Mouse (Mus musculus): ENCODE data around the gene Zfp280d. TPM values are rescaled to one million over a fixed set of nuclear protein-coding genes. Genes with fewer than 3 reads are reported as not detected.
A peak's percentile ranks its signal among the peaks of the same experiment; 100 is the strongest.

Zfp280d gene
- polyA plus RNA-seq, 1 experiment from 2014 or later = 53.3 TPM

- DNase-seq (no peak), ATAC-seq (ENCODE audit: low FRiP score, low TSS enrichment) (no peak)
- H3K4me2 ChIP-seq (ENCODE audit: low read length) = no peak overlapping the region
- no peaks in the 10 kb centered on the region for H3K36me3 ChIP-seq (ENCODE audit: control insufficient read depth, insufficient read depth, low read length)
- H3K27me3 ChIP-seq (ENCODE audit: control insufficient read depth, insufficient read depth, low read length) = no peaks in the 10 kb centered on the region
- H3K9me3 ChIP-seq (ENCODE audit: control insufficient read depth, low read length) = no peaks in the 10 kb centered on the region
- H3K9ac ChIP-seq (replicated peaks; ENCODE audit: low read length) = no peak overlapping the region
- no peaks in the 10 kb centered on the region for H3K4me1 ChIP-seq (ENCODE audit: control insufficient read depth, insufficient read depth, low read length)
- H3K27ac ChIP-seq (replicated peaks; ENCODE audit: low read depth, low read length) = no peak overlapping the region
- H3K4me3 ChIP-seq (replicated peaks; ENCODE audit: low read depth, low read length) = no peak overlapping the region
- WGBS = 48% methylated on average over 6 of the region's 6 CpGs
Observed at GRCm38 (mm10) chr9:72403421-72403820, 128.8 kb downstream of the Zfp280d start.

GRCm38 (mm10) chr9:72404446-72404845 lies 129.8 kb downstream of the Zfp280d start:
- peaks cover 3% of the 10 kb centered on the region; the same call in 1 of the 2 replicates for H3K4me1 ChIP-seq (ENCODE audit: control insufficient read depth, insufficient read depth, low read length)
- H3K27ac ChIP-seq (replicated peaks; ENCODE audit: low read depth, low read length) = no peak overlapping the region
- ATAC-seq (ENCODE audit: low FRiP score, low TSS enrichment) = no peak
- WGBS = 89% methylated on average over 8 of the region's 8 CpGs
- no peaks in the 10 kb centered on the region for H3K36me3 ChIP-seq (ENCODE audit: control insufficient read depth, insufficient read depth, low read length)
- no peaks in the 10 kb centered on the region for H3K9me3 ChIP-seq (ENCODE audit: control insufficient read depth, low read length)
- no peak overlapping the region for H3K4me3 ChIP-seq (replicated peaks; ENCODE audit: low read depth, low read length)
- no peaks in the 10 kb centered on the region for H3K27me3 ChIP-seq (ENCODE audit: control insufficient read depth, insufficient read depth, low read length)
- no peak overlapping the region for H3K9ac ChIP-seq (replicated peaks; ENCODE audit: low read length)
- no peak overlapping the region for H3K4me2 ChIP-seq (ENCODE audit: low read length)
- DNase-seq = no peak

GRCm38 (mm10) chr9:72404934-72405333 lies 130.3 kb downstream of the Zfp280d start:
- Histone ChIP-seq H3K27ac (replicated peaks; ENCODE audit: low read depth, low read length) (no peak overlapping the region), H3K27me3 (ENCODE audit: control insufficient read depth, insufficient read depth, low read length) (no peaks in the 10 kb centered on the region), H3K9me3 (ENCODE audit: control insufficient read depth, low read length) (no peaks in the 10 kb centered on the region), H3K4me3 (replicated peaks; ENCODE audit: low read depth, low read length) (no peak overlapping the region), H3K4me1 (ENCODE audit: control insufficient read depth, insufficient read depth, low read length) (peaks cover 6% of the 10 kb centered on the region; the same call in 1 of the 2 replicates), H3K36me3 (ENCODE audit: control insufficient read depth, insufficient read depth, low read length) (no peaks in the 10 kb centered on the region), H3K4me2 (ENCODE audit: low read length) (no peak overlapping the region), H3K9ac (replicated peaks; ENCODE audit: low read length) (no peak overlapping the region)
- ATAC-seq (ENCODE audit: low FRiP score, low TSS enrichment) (no peak), DNase-seq (no peak)
- WGBS = 80% methylated on average over 3 of the region's 3 CpGs

- H3K27ac ChIP-seq (replicated peaks; ENCODE audit: low read depth, low read length) = no peak overlapping the region
- 90% methylated on average over 9 of the region's 9 CpGs for WGBS
- no peaks in the 10 kb centered on the region for H3K9me3 ChIP-seq (ENCODE audit: control insufficient read depth, low read length)
- H3K4me2 ChIP-seq (ENCODE audit: low read length) = no peak overlapping the region
- peaks cover 6% of the 10 kb centered on the region; the same call in 1 of the 2 replicates for H3K4me1 ChIP-seq (ENCODE audit: control insufficient read depth, insufficient read depth, low read length)
- no peak for ATAC-seq (ENCODE audit: low FRiP score, low TSS enrichment)
- DNase-seq = no peak
- H3K27me3 ChIP-seq (ENCODE audit: control insufficient read depth, insufficient read depth, low read length) = no peaks in the 10 kb centered on the region
- no peak overlapping the region for H3K4me3 ChIP-seq (replicated peaks; ENCODE audit: low read depth, low read length)
- no peaks in the 10 kb centered on the region for H3K36me3 ChIP-seq (ENCODE audit: control insufficient read depth, insufficient read depth, low read length)
- no peak overlapping the region for H3K9ac ChIP-seq (replicated peaks; ENCODE audit: low read length)
Observed at GRCm38 (mm10) chr9:72405882-72406638, 131.4 kb downstream of the Zfp280d start.

- Histone ChIP-seq H3K4me3 (replicated peaks; ENCODE audit: low read depth, low read length) (peak overlapping the region; percentile 14; the same call in 1 of the 2 replicates), H3K27me3 (ENCODE audit: control insufficient read depth, insufficient read depth, low read length) (no peaks in the 10 kb centered on the region), H3K4me1 (ENCODE audit: control insufficient read depth, insufficient read depth, low read length) (peaks cover 6% of the 10 kb centered on the region; the same call in 1 of the 2 replicates), H3K9me3 (ENCODE audit: control insufficient read depth, low read length) (no peaks in the 10 kb centered on the region), H3K9ac (replicated peaks; ENCODE audit: low read length) (peak overlapping the region; percentile 42), H3K36me3 (ENCODE audit: control insufficient read depth, insufficient read depth, low read length) (no peaks in the 10 kb centered on the region), H3K4me2 (ENCODE audit: low read length) (peak overlapping the region; percentile 46), H3K27ac (replicated peaks; ENCODE audit: low read depth, low read length) (peak overlapping the region; percentile 42; the same call in 1 of the 2 replicates)
- DNase-seq = peak; percentile 94
- peak; percentile 60; the same call in 1 of the 2 replicates for ATAC-seq (ENCODE audit: low FRiP score, low TSS enrichment)
- 12% methylated on average over 12 of the region's 12 CpGs for WGBS
Observed at GRCm38 (mm10) chr9:72408131-72408586, 133.5 kb downstream of the Zfp280d start.

- Histone ChIP-seq H3K4me2 (ENCODE audit: low read length) (peak overlapping the region; percentile 22), H3K4me1 (ENCODE audit: control insufficient read depth, insufficient read depth, low read length) (peaks cover 6% of the 10 kb centered on the region; the same call in 1 of the 2 replicates), H3K4me3 (replicated peaks; ENCODE audit: low read depth, low read length) (no peak overlapping the region), H3K36me3 (ENCODE audit: control insufficient read depth, insufficient read depth, low read length) (no peaks in the 10 kb centered on the region), H3K9me3 (ENCODE audit: control insufficient read depth, low read length) (no peaks in the 10 kb centered on the region), H3K27me3 (ENCODE audit: control insufficient read depth, insufficient read depth, low read length) (no peaks in the 10 kb centered on the region), H3K9ac (replicated peaks; ENCODE audit: low read length) (no peak overlapping the region), H3K27ac (replicated peaks; ENCODE audit: low read depth, low read length) (peak overlapping the region; percentile 42)
- 30% methylated on average over 15 of the region's 15 CpGs for WGBS
- DNase-seq (peak; percentile 68), ATAC-seq (ENCODE audit: low FRiP score, low TSS enrichment) (no peak)
Observed at GRCm38 (mm10) chr9:72409381-72410225, 134.9 kb downstream of the Zfp280d start.

- H3K9ac ChIP-seq (replicated peaks; ENCODE audit: low read length) = no peak overlapping the region
- peaks cover 6% of the 10 kb centered on the region; the same call in 1 of the 2 replicates for H3K4me1 ChIP-seq (ENCODE audit: control insufficient read depth, insufficient read depth, low read length)
- H3K27ac ChIP-seq (replicated peaks; ENCODE audit: low read depth, low read length) = no peak overlapping the region
- no peaks in the 10 kb centered on the region for H3K36me3 ChIP-seq (ENCODE audit: control insufficient read depth, insufficient read depth, low read length)
- no peak overlapping the region for H3K4me2 ChIP-seq (ENCODE audit: low read length)
- peak; percentile 75 for DNase-seq
- no peaks in the 10 kb centered on the region for H3K9me3 ChIP-seq (ENCODE audit: control insufficient read depth, low read length)
- no peak overlapping the region for H3K4me3 ChIP-seq (replicated peaks; ENCODE audit: low read depth, low read length)
- WGBS = 88% methylated on average over 2 of the region's 2 CpGs
- ATAC-seq (ENCODE audit: low FRiP score, low TSS enrichment) = no peak
- no peaks in the 10 kb centered on the region for H3K27me3 ChIP-seq (ENCODE audit: control insufficient read depth, insufficient read depth, low read length)
Observed at GRCm38 (mm10) chr9:72411746-72412145, 137.1 kb downstream of the Zfp280d start.
